Comparison of ENCODE assay signal across 13 mouse cellular contexts in genomic region chr8:83406836-83407235, GRCm38 (mm10). TPM values are rescaled to one million over a fixed set of nuclear protein-coding genes. Genes with fewer than 3 reads are reported as not detected.
DNase-seq lines count a peak whose midpoint lies in the region; TF ChIP-seq lines count a peak whose summit lies in the region.
"Had no signal": no experiment of that assay in that cellular context is flagged by ENCODE, and none has a peak within 500 bp of the region (broad histone marks: within the 10 kb centered on the region; RNA-seq: fewer than 3 reads in every experiment).

No protein-coding gene starts in this region.

- TF ChIP-seq POLR2A in MEL (IDR thresholded peaks at IDR 0.05; ENCODE audit: control insufficient read depth in 1 of 2, insufficient read depth in 1 of 2, low read depth in 1 of 2, low read length in 2 of 2, poor library complexity in 1 of 2): no peak

- no peaks in the 10 kb centered on the region for H3K79me2 ChIP-seq in MEL (ENCODE audit: control insufficient read depth, insufficient read depth, low read length, poor library complexity)

- peaks cover 0 to 3% of the 10 kb centered on the region in 2 experiments; a peak in 3 of 4 replicates for H3K27me3 ChIP-seq in MEL (ENCODE audit: control insufficient read depth in 1 of 2, insufficient read depth in 2 of 2, low read length in 2 of 2)

- H3K27ac ChIP-seq in MEL (ENCODE audit: control insufficient read depth, low read depth, low read length): no peak overlapping the region

- peak; percentile 17 to 18 for DNase-seq in kidney, postnatal 4 days
- DNase-seq in kidney, adult 8-10 months: no peak
- DNase-seq in A20 (ENCODE audit: low read depth, low spot score) (peak; percentile 60), MEL (ENCODE audit: low read depth, low spot score) (peak; percentile 81)
- peak; percentile 35 for DNase-seq in embryo, embryonic 9.5 days (ENCODE audit: extremely low spot score)
- no peak for DNase-seq in spleen, adult 12 weeks (ENCODE audit: low spot score)
- no peak for DNase-seq in layer of hippocampus, postnatal 36 days
- DNase-seq in frontal cortex, adult 2 months (ENCODE audit: extremely low spot score in 1 of 2, low spot score in 1 of 2): no peak
- DNase-seq: adrenal gland, adult 2 months had no signal

- H3K9ac ChIP-seq in MEL (ENCODE audit: control insufficient read depth, low read depth, low read length, poor library complexity, severe bottlenecking): no peak overlapping the region

- peaks cover 0 to 4% of the 10 kb centered on the region in 2 experiments; a peak in 2 of 4 replicates for H3K36me3 ChIP-seq in MEL (ENCODE audit: control insufficient read depth in 1 of 2, insufficient read depth in 2 of 2, low read length in 2 of 2)

- TF ChIP-seq RAD21 in MEL (IDR thresholded peaks at IDR 0.05; ENCODE audit: low read depth, low read length): peak; percentile 57

- TF ChIP-seq EP300 in MEL (IDR thresholded peaks at IDR 0.05; ENCODE audit: low read depth in 1 of 2, low read length in 2 of 2): no peak

- no peaks in the 10 kb centered on the region for H3K9me3 ChIP-seq in MEL (replicated peaks; ENCODE audit: insufficient read depth, low read length)

- no peak overlapping the region for H3K4me3 ChIP-seq in MEL (ENCODE audit: control insufficient read depth in 1 of 2, insufficient read depth in 1 of 2, low read depth in 2 of 2, low read length in 2 of 2)

- H3K4me1 ChIP-seq in MEL (ENCODE audit: control insufficient read depth in 1 of 2, insufficient read depth in 2 of 2, low read length in 2 of 2): no peaks in the 10 kb centered on the region

- TF ChIP-seq CTCF in MEL (IDR thresholded peaks at IDR 0.05 in 2 of 3, conservative IDR thresholded peaks at IDR 0.05 in 1 of 3; ENCODE audit: control insufficient read depth in 1 of 3, insufficient read depth in 1 of 3, low read depth in 2 of 3, low read length in 3 of 3, poor library complexity in 1 of 3, severe bottlenecking in 1 of 3): peak; percentile 63 to 72 (median 69)

TF ChIP-seq in MEL, 35 proteins besides CTCF, POLR2A, EP300 and RAD21:
- TF ChIP-seq ZMIZ1 (IDR thresholded peaks at IDR 0.05; ENCODE audit: low read depth, low read length) (no peak), NELFE (IDR thresholded peaks at IDR 0.05; ENCODE audit: low read depth, low read length) (no peak), USF2 (IDR thresholded peaks at IDR 0.05; ENCODE audit: borderline replicate concordance in 1 of 2, insufficient read depth in 1 of 2, low read depth in 1 of 2, low read length in 2 of 2) (no peak), SMC3 (IDR thresholded peaks at IDR 0.05; ENCODE audit: low read depth, low read length) (peak; percentile 63), ZC3H11A (IDR thresholded peaks at IDR 0.05; ENCODE audit: low read depth, low read length) (peak; percentile 38), MYB (IDR thresholded peaks at IDR 0.05; ENCODE audit: low read depth, low read length) (no peak)

RNA-seq across cellular contexts. Expression of gene Clgn, which starts 17.2 kb away (rescaled TPM):
- total RNA-seq in MEL (2012; rRNA removed): 0.04 TPM in 1 of 2 replicates, not detected in the other
- polyA plus RNA-seq in MEL (2012; ENCODE audit: insufficient read depth in 1 of 2, insufficient read length in 2 of 2, low read depth in 1 of 2, low replicate concordance in 2 of 2, missing spikeins in 1 of 2): under 1 TPM in 1 of 2 experiments, not detected in 1; 0.06 TPM
- 1 to 10 TPM; 8.3 to 9.2 TPM for total RNA-seq in layer of hippocampus, postnatal 36 days (2021)
- polyA plus RNA-seq in frontal cortex, adult 2 months (2012; rRNA removed): 8.9 and 9.2 TPM in 2 replicates
- total RNA-seq: neutrophil, adult 5-6 weeks had no signal
- polyA plus RNA-seq: adrenal gland, adult 2 months had no signal

RNA-seq across cellular contexts. Expression of gene Scoc, which starts 51.4 kb away (rescaled TPM):
- 24.4 and 29.5 TPM in 2 replicates for total RNA-seq in MEL (2012; rRNA removed)
- polyA plus RNA-seq in MEL (2012; ENCODE audit: insufficient read depth in 1 of 2, insufficient read length in 2 of 2, low read depth in 1 of 2, low replicate concordance in 2 of 2, missing spikeins in 1 of 2): 10 to 100 TPM in 1 of 2 experiments, not detected in 1; 14.7 TPM
- total RNA-seq in layer of hippocampus, postnatal 36 days (2021): 100 to 1,000 TPM; 213 to 246 TPM
- polyA plus RNA-seq in frontal cortex, adult 2 months (2012; rRNA removed): 264 and 324 TPM in 2 replicates

RNA-seq across cellular contexts. Expression of gene Mgat4d, which starts 58.6 kb away (rescaled TPM):
- total RNA-seq in MEL (2012; rRNA removed): not detected in 2 replicates
- polyA plus RNA-seq in MEL (2012; ENCODE audit: insufficient read depth in 1 of 2, insufficient read length in 2 of 2, low read depth in 1 of 2, low replicate concordance in 2 of 2, missing spikeins in 1 of 2): not detected
- not detected for total RNA-seq in layer of hippocampus, postnatal 36 days (2021)
- polyA plus RNA-seq in frontal cortex, adult 2 months (2012; rRNA removed): not detected in 2 replicates
- total RNA-seq: adrenal gland, adult 2 months; neutrophil, adult 5-6 weeks had no signal
- polyA plus RNA-seq: adrenal gland, adult 2 months; embryonic facial prominence, embryonic 14.5 days; large intestine, adult 2 months; lung, postnatal 0 days had no signal

Comparison
In these comparisons a context has a peak if more than half of its experiments do, and no peak if none do; other contexts are left out.
1. DNase-seq: peak in kidney, postnatal 4 days (2 of 2), A20 (single experiment), MEL (single experiment) and embryo, embryonic 9.5 days (single experiment); none in kidney, adult 8-10 months (0 of 2), spleen, adult 12 weeks (single experiment), layer of hippocampus, postnatal 36 days (0 of 2) and frontal cortex, adult 2 months (0 of 2).